Mouse (Mus musculus) heart, embryonic 15.5 days (tissue): ENCODE data around the gene Slc25a19. TPM values are rescaled to one million over a fixed set of nuclear protein-coding genes. Genes with fewer than 3 reads are reported as not detected.

Experiments used
- ATAC-seq: fragments of 200-750 bp; cut with Nextera tagmentation; replicated peaks from 2 replicates; pipeline ENCODE4 v1.8.0; 2017; ENCODE audit warnings: low read depth, moderate TSS enrichment; ENCODE audit not compliant: insufficient number of reproducible peaks, insufficient read depth, low FRiP score
- H3K27ac ChIP-seq: fragments of 300-500 bp; sonication (generic); 2 replicates; pipeline ENCODE4 v1.5.1; 2015; ENCODE audit warnings: mild to moderate bottlenecking, inconsistent platforms
- H3K27me3 ChIP-seq: fragments of 300-500 bp; sonication (generic); 2 replicates; pipeline ENCODE4 v1.6.1; 2015; ENCODE audit warnings: inconsistent platforms
- H3K36me3 ChIP-seq: fragments of 300-500 bp; sonication (generic); 2 replicates; pipeline ENCODE4 v1.6.1; 2015; ENCODE audit warnings: mild to moderate bottlenecking, inconsistent platforms
- H3K4me1 ChIP-seq: fragments of 300-500 bp; sonication (generic); replicated peaks from 2 replicates; pipeline ENCODE4 v1.6.1; 2015; ENCODE audit warnings: inconsistent platforms
- H3K4me2 ChIP-seq: fragments of 300-500 bp; sonication (generic); 2 replicates; pipeline ENCODE4 v1.6.1; 2015; ENCODE audit warnings: inconsistent platforms, mild to moderate bottlenecking, moderate library complexity
- H3K4me3 ChIP-seq: fragments of 300-500 bp; sonication (generic); 2 replicates; pipeline ENCODE4 v1.5.1; 2015; ENCODE audit warnings: mild to moderate bottlenecking, inconsistent platforms
- H3K9ac ChIP-seq: fragments of 300-500 bp; sonication (generic); 2 replicates; pipeline ENCODE4 v1.6.1; 2015; ENCODE audit warnings: mild to moderate bottlenecking, inconsistent platforms
- H3K9me3 ChIP-seq: fragments of 300-500 bp; sonication (generic); replicated peaks from 2 replicates; pipeline ENCODE4 v1.6.1; 2016; ENCODE audit warnings: inconsistent platforms
- WGBS: fragments of 180-500 bp; shearing (Covaris S2); methylation state at CpG from one replicate; pipeline ENCODE4 v1.1.7; 2015; ENCODE audit warnings: mixed read lengths; 5-methylcytosine and 5-hydroxymethylcytosine counted together
- polyA plus RNA-seq: library from polyadenylated mRNA; unstranded; fragments of >200 nt; fragmentation: Nextera tagmentation; extraction: Ambion mirVana; gene quantifications from 2 replicates; pipeline ENCODE4 v1.2.1, GENCODE M21; 2015

Gene Slc25a19
- polyA plus RNA-seq, 1 experiment from 2014 or later = 47.7 TPM

DNA sequence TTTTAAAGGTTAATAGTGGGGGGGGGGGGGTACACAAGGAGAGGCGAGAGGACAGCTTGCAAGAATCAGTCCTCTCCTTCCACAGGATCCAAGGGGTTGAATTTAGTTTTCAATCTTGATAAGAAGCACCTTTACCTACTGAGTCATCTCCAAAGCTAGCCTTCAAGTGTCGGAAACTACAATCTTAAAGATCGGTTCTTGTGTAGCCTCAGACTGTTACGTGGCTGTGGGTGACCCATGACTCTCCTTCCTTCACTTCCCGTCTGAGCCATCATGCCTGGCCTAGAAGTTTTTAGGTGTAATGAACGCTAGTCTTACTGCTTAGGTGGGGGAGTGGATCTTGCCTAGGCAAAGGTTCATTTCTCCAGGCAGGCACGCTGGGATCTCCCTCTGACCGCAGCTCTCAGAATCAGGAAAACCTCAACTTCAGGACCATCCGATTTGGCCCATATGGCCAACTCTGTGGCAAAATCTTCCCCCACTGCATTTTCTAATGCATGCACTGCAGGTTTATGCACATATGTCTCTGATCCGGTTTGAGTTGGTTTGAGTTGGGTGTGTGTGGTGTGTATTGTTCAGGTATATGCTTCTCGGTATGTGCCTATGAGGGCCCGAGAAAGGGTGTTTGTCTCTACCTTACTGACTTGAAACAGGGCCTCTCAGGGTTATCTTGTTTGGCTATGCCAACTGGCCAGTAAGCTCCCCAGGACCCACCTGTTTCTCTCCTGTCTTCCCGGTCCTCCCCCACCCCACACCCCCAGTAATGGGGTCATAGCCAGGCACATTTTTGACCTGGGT lies 1.8 kb upstream of the Slc25a19 start:
- H3K9ac ChIP-seq = no peak overlapping the region
- H3K4me1 ChIP-seq = peaks cover 11% of the 10 kb centered on the region
- WGBS = 82% methylated on average over 13 of the region's 13 CpGs
- H3K27ac ChIP-seq = no peak overlapping the region
- ATAC-seq = no peak
- no peaks in the 10 kb centered on the region for H3K36me3 ChIP-seq
- H3K4me2 ChIP-seq = no peak overlapping the region
- H3K4me3 ChIP-seq = no peak overlapping the region
- no peaks in the 10 kb centered on the region for H3K9me3 ChIP-seq
- no peaks in the 10 kb centered on the region for H3K27me3 ChIP-seq

DNA sequence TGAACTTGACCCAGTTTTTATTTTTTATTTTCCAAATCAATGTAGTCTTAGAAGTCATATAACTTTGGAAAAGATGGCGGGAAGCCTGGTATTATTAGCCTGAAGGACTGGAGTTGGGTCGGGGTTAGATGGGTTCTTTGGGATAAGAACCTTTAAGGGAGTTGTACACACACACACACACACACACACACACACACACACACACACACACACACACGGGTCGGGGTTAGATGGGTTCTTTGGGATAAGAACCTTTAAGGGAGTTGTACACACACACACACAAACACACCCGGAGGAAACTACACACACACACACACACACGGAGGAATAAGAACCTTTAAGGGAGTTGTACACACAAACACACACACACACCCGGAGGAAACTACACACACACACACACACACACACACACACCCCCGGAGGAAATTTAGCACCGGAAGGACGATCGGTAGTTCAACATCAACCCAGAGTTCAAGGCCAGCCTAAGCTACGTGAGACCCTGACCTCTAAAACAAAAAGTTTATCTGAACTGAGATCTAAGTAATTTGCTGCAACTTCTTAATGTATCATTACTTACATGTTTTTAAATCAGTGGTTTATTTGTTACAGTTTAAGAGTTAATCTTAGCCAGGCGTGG lies 488 bp upstream of the Slc25a19 start:
- no peak for ATAC-seq
- peak overlapping the region; percentile 41; the same call in 1 of the 2 replicates for H3K27ac ChIP-seq

DNA sequence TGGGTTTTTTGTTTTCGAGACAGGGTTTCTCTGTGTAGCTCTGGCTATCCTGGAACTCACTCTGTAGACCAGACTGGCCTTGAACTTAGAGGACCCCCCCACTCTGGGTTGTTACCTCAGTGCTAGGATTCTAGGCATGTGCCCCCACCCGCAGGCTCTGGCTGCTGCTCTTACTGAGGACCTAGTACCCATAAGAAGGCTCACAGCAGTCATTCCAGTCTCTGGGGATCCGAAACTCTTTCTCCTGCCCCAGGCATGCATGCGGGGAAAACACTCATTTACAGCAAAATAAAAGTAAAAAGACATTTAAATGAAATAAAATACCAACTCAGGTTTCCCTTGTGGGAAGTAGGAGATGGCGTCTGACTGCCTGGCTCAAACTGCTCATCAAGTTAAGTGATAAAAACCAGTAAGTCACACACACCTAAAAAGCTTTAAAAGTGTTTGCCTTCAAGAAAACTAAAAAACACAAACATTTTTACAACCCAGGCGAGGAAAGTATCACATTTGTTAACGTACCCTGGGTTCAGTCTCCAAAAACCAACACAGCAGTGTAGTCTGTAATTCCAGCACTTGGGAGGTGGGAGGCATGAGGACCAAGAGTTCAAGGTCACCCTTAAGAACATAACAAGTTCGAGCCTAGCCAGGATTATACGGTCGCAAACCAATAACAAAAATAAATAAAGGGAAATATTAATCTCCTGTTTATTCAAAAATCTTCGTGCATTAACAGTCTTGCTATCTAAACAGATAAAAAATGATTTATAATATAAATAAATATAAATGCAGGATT lies 1.1 kb downstream of the Slc25a19 start:
- H3K27me3 ChIP-seq = no peaks in the 10 kb centered on the region
- peak overlapping the region; percentile 68 for H3K4me3 ChIP-seq
- peaks cover 16% of the 10 kb centered on the region for H3K36me3 ChIP-seq
- WGBS = 43% methylated on average over 11 of the region's 11 CpGs
- peak overlapping the region; percentile 77 for H3K4me2 ChIP-seq
- peak overlapping the region; percentile 71 for H3K27ac ChIP-seq
- H3K9me3 ChIP-seq = no peaks in the 10 kb centered on the region
- no peak for ATAC-seq
- H3K9ac ChIP-seq = peak overlapping the region; percentile 75
- H3K4me1 ChIP-seq = peaks cover 11% of the 10 kb centered on the region

More for the DNA sequence above, 488 bp upstream of the Slc25a19 start:
- Histone ChIP-seq H3K9me3 (no peaks in the 10 kb centered on the region), H3K36me3 (peaks cover 2% of the 10 kb centered on the region; the same call in 1 of the 2 replicates), H3K27me3 (no peaks in the 10 kb centered on the region), H3K4me1 (peaks cover 11% of the 10 kb centered on the region), H3K9ac (peak overlapping the region; percentile 35), H3K4me2 (peak overlapping the region; percentile 58), H3K4me3 (peak overlapping the region; percentile 68)
- WGBS = 49% methylated on average over 13 of the region's 13 CpGs

DNA sequence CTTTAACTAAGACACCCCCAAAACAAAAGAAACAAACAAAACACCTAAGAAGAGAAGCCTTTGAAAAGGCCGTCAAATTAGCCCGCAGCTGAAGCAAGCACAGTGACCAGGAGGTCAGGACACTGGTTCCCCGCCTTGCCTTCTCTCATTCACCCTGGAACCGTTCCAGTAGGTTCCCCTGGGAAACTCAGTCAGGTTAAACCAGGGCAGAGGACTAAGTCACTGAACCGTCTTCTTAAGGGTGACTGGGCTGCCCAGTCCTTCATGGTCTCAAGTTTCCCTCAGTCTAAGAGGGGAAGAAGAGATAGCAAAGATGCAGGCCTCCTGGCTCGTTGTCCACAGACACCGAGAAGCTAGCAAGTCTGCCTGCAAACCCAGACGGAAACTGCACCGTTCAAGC lies 2.2 kb downstream of the Slc25a19 start:
- Histone ChIP-seq H3K27ac (no peak overlapping the region), H3K27me3 (no peaks in the 10 kb centered on the region), H3K4me3 (no peak overlapping the region), H3K9ac (no peak overlapping the region), H3K36me3 (peaks cover 23% of the 10 kb centered on the region), H3K4me2 (no peak overlapping the region), H3K4me1 (peaks cover 11% of the 10 kb centered on the region), H3K9me3 (no peaks in the 10 kb centered on the region)
- 74% methylated on average over 9 of the region's 9 CpGs for WGBS
- no peak for ATAC-seq

DNA sequence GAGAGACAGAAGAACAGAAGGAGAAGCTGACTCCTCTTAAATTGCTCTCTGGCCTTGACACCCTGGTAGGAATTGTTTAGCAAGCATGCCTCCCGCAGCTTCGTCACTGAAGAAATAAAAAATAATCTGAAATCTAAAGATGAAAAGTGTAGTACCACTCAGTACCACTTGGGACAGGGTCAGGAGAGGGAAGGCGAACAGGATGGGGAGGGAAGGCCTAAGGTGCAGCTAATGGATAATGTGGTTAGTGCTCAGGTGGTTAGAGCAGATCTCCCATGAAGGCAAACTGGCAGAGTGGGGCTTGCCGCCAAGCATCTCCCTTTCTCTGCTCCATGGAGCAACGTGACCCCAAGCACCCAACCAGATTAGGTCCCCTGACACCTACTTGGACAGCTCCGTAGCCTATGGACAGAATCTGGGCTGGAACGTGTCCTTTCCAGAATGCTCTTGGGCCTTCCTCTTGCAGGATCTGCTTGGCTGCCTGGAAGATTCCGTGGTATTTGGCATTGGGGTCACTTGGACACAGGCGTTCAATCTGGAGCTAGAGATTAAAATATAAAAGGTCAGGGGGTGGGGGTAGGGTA lies 4.5 kb downstream of the Slc25a19 start:
- WGBS = 77% methylated on average over 9 of the region's 9 CpGs
- Histone ChIP-seq H3K27ac (no peak overlapping the region), H3K27me3 (no peaks in the 10 kb centered on the region), H3K4me2 (no peak overlapping the region), H3K9me3 (no peaks in the 10 kb centered on the region), H3K4me1 (peaks cover 9% of the 10 kb centered on the region), H3K9ac (no peak overlapping the region), H3K4me3 (no peak overlapping the region), H3K36me3 (peaks cover 37% of the 10 kb centered on the region)
- no peak for ATAC-seq

DNA sequence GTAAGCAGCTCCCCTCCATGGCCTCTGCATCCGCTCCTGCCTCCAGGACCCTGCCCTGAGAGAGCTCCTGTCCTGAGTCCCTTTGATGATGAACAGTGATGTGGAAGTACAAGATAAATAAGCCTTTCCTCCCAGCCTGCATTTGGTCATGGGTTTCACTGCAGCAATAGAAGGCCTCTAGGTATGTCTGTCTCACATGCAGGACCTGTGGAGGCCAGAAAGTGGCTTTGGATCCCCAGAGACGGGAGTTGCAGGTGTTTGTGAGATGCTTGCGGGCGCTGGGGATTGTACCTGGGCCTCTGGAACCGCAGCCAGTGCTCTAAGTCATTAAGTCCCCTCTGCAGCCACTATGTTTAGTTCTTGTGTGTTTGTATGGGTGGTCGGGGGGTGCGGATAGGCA lies 8.1 kb downstream of the Slc25a19 start:
- H3K9me3 ChIP-seq = no peaks in the 10 kb centered on the region
- whole genome bisulfite sequencing = 87% methylated on average over 7 of the region's 7 CpGs
- H3K36me3 ChIP-seq = peaks cover 42% of the 10 kb centered on the region
- ATAC-seq = no peak
- H3K4me3 ChIP-seq = no peak overlapping the region
- no peak overlapping the region for H3K27ac ChIP-seq
- H3K4me1 ChIP-seq = peaks cover 15% of the 10 kb centered on the region
- H3K9ac ChIP-seq = no peak overlapping the region
- H3K27me3 ChIP-seq = no peaks in the 10 kb centered on the region
- H3K4me2 ChIP-seq = no peak overlapping the region

DNA sequence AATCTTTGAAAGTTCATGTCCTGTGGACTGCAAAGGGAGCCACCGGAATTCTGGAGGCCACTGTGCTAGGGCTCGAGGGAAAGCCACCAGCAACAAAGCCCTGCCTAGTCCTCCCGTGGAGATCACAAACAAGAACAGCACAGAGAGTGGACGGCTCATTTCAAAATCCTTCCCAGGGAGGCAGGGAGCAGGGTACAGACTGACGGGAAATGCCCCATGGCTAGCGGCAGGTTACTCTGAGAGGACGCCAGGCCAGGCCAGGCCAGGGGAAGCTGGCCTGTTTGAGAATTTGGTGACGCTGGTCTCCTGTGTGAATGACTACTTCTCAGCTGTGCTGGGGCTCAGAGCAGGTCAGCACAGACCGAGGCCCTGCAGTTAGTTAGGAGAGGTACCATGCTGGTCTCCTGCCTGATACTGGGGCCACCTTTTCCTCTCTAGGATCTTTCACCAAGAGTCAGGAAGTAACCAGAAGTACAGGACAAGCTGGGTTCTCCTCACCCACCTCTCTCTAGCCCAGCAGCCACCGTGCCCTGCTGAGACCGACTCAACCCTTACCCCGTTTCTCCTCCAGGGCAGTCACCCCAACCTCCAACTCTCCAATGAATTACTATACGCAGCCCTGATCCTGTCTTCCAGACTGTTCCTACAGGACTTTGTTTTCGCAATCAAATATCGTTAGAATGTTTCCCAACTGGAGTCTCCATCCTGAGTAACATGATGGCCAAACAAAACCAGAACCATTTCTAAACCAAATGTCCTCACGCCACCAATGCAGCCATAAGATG lies 9.2 kb downstream of the Slc25a19 start:
- 88% methylated on average over 16 of the region's 16 CpGs for WGBS
- no peak overlapping the region for H3K27ac ChIP-seq
- H3K4me2 ChIP-seq = no peak overlapping the region
- H3K9ac ChIP-seq = no peak overlapping the region
- no peaks in the 10 kb centered on the region for H3K9me3 ChIP-seq
- H3K36me3 ChIP-seq = peaks cover 42% of the 10 kb centered on the region
- H3K4me3 ChIP-seq = no peak overlapping the region
- no peak for ATAC-seq
- H3K27me3 ChIP-seq = no peaks in the 10 kb centered on the region
- peaks cover 25% of the 10 kb centered on the region for H3K4me1 ChIP-seq

DNA sequence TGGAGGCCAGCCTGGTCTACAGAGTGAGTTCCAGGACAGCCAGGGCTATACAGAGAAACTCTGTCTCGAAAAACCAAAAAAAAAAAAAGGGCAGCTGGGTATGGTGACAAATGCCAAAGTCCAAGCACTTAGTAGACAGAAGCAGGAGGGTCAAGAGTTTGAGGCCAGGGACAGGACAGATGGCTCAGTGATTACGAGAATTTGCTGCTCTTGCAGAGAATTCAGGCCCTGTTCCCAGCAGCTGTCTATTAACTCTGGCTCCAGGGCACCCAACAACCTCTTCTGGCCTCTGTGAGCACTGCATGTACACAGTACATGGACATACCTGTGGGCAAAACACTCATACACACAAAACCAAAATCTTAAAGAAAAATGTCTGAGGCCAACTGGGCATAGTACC lies 10.1 kb downstream of the Slc25a19 start:
- H3K27me3 ChIP-seq = no peaks in the 10 kb centered on the region
- ATAC-seq = no peak
- no peak overlapping the region for H3K27ac ChIP-seq
- no peaks in the 10 kb centered on the region for H3K9me3 ChIP-seq
- no peak overlapping the region for H3K4me2 ChIP-seq
- H3K4me3 ChIP-seq = no peak overlapping the region
- peaks cover 36% of the 10 kb centered on the region for H3K36me3 ChIP-seq
- WGBS = 88% methylated on average over 2 of the region's 2 CpGs
- H3K9ac ChIP-seq = no peak overlapping the region
- H3K4me1 ChIP-seq = peaks cover 32% of the 10 kb centered on the region

DNA sequence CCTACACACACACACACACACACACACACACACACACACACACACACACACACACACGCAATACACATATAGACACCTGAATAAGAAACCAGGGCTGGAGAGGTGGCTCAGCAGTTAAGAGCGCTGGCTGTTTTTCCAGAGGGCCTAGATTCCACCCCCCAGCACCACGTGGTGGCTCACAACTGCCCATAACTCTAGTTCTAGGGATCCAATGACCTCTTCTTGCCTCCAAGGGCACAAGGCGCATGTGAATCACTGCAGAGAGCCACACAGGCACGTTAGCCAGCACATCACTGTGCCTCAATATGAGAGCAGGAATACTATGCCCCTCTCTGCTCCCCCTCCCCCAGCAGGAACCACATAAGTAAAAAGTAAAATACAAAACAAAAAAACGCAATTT lies 11.2 kb downstream of the Slc25a19 start:
- no peak overlapping the region for H3K9ac ChIP-seq
- no peak overlapping the region for H3K4me2 ChIP-seq
- H3K4me1 ChIP-seq = peaks cover 34% of the 10 kb centered on the region
- H3K4me3 ChIP-seq = no peak overlapping the region
- no peak overlapping the region for H3K27ac ChIP-seq
- no peaks in the 10 kb centered on the region for H3K9me3 ChIP-seq
- H3K36me3 ChIP-seq = peaks cover 26% of the 10 kb centered on the region
- 68% methylated on average over 6 of the region's 6 CpGs for WGBS
- H3K27me3 ChIP-seq = no peaks in the 10 kb centered on the region
- ATAC-seq = no peak

DNA sequence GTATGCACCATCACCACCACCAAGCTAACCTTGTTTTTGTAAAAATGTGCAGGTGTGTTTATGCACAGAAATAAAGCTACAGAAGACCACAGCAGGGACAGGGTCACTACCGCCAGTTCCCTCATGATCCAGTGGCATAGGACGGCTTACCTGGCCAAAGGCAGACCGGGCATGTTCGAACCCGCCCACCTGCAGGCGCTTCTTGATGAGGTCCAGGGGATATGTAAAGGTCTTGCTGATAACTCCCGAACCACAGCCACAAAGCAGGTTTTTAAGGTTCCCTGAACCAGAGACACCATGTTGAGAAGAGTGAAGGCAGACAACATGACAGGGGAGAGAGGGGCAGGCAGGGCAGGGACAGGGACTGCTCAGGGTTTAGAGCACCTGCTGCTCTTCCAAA lies 11.7 kb downstream of the Slc25a19 start:
- H3K36me3 ChIP-seq = peaks cover 24% of the 10 kb centered on the region
- no peak overlapping the region for H3K4me3 ChIP-seq

More for the DNA sequence above, 11.7 kb downstream of the Slc25a19 start:
- 85% methylated on average over 7 of the region's 7 CpGs for WGBS
- no peaks in the 10 kb centered on the region for H3K9me3 ChIP-seq
- ATAC-seq = no peak
- no peak overlapping the region for H3K4me2 ChIP-seq
- no peaks in the 10 kb centered on the region for H3K27me3 ChIP-seq
- no peak overlapping the region for H3K9ac ChIP-seq
- no peak overlapping the region for H3K27ac ChIP-seq
- peaks cover 37% of the 10 kb centered on the region for H3K4me1 ChIP-seq
